Mouse (Mus musculus) small intestine, adult 2 months (tissue): ENCODE results near the gene Lclat1.

Experiments used
- CTCF ChIP-seq: fragments of 200-500 bp; IDR thresholded peaks from 2 replicates; pipeline ENCODE4 v1.5.1; 2012; ENCODE audit warnings: low read depth, mild to moderate bottlenecking, control low read depth, inconsistent platforms, low read length, moderate library complexity, mixed read lengths; ENCODE audit not compliant: insufficient replicate concordance, insufficient read length; ENCODE audit errors: extremely low read depth
- POLR2A ChIP-seq: fragments of 200-500 bp; IDR thresholded peaks from 2 replicates; pipeline ENCODE4 v1.6.1; 2012; ENCODE audit warnings: low read depth, mild to moderate bottlenecking, control low read depth, inconsistent platforms, low read length, moderate library complexity

- TF ChIP-seq POLR2A (no peak), CTCF (no peak)
Observed at GRCm38 (mm10) chr17:73222077-73222476, 114.3 kb downstream of the Lclat1 start.
